Mouse (Mus musculus) heart, postnatal 10 days (tissue): ENCODE measurements around the gene Sgpp2. TPM values are rescaled to one million over a fixed set of nuclear protein-coding genes. Genes with fewer than 3 reads are reported as not detected.

Experiments used
- DNase-seq, 2 experiments: peaks; one replicate each; pipeline ENCODE4 v3.0.0; 2021
- intact Hi-C: fragments of 180-260 bp; cut with DNase I; formaldehyde crosslinking; loops from one replicate; pipeline ENCODE4 v1.15.1; 2025
- total RNA-seq, 2 experiments: library from RNA; stranded (reverse); gene quantifications; 2 replicates each; pipeline ENCODE4 v1.2.3; 2021

Sgpp2 gene
- total RNA-seq, 2 experiments from 2014 or later = not detected

DNA sequence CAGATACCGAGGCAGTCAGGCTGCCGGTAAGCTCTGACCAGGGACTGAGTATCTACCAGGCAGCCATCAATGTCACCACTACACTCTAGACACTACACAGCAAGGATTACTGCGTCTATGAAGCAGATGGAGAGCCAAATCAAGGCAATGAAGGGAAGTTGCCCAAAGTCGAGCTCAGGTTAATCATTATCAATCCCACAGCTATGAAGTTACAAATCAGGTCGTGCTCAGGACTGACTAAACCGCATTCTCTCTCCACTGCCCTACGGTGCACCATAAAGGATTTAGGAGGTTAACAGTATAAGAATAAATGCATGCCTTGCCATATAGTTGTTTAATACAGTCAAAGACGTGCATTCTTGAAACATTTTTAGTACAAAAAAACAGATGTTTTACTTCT, 136.1 kb downstream of the Sgpp2 start:
- intact Hi-C loops = no loop called here
- DNase-seq = no peak

DNA sequence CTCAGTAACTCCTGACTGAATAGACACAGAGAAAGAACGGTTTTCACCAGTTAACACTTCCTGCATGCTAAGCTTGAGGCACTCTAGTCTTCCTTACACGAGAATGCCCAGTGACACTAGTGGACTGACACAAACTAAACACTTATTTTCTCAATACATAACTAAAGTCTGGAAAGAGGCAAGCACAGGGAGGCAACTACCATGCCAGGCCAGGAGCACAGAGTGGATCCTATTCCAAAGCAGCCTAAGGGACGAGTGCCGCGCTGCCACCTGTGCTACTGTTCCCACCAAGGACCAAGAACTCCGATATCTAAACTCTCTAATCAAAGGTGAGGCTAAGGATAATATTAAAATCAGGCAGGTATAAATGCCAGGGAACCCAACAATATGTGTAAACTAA, 136.6 kb downstream of the Sgpp2 start:
- intact Hi-C loops = no loop called here
- DNase-seq = no peak

DNA sequence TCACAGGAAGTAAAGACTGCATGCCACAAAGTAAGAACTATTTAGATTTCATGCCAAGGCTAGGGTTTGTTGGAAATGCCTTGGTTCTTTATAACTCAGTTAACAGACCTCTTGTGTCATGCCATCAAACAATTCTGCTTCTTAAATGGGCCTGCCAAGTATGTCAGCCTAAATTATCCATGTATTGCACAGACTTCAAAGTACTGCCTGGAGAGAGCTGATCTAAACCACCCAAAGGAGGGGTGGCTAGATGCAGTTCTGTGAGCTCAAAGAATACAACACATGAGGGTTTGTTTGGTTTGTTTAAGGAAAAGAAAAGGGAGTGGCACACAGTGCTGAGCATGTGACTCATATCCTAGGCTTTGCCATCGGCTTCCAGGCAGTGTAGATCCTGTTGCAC, 137.9 kb downstream of the Sgpp2 start:
- no peak for DNase-seq

DNA sequence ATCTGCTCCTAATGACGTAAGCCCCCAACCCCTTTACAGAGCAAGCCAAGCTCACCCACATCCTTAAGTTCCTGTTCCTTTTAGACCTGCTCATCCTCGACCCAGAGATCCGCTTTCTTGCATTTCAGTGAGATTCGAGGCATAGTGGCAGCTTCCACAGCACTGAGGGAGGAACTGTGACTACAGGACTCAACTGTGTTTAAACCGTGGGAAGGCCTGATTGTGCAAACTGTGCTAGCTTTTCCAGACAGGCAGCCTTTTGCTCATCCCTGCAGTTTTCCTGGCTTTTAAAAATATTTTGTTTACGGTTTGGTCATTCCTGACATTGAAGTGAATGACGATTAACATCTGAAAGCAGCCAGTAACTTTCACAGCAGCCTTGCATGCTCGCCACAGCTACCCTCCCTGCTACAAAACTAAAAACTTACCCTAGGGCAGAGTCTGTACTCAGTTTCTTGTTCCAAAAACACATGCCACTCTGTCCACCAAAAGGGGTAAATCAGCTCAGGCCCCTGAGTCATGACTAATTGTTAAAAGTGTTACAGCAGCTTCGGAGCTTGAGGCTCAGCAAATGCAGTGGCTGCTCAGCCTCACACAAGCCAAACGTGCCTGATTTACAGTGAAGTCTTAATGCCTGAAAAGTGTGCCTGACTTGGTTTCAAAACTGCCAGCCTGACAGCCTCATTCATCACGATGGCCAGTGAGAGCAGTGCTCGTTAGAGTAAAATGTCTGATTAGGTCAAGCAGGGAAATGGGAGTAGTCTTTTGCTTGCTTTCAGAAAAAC, 141.1 kb downstream of the Sgpp2 start:
- intact Hi-C loops = no loop called here
- no peak for DNase-seq

More for the DNA sequence above, 137.9 kb downstream of the Sgpp2 start:
- intact Hi-C loops = no loop called here

DNA sequence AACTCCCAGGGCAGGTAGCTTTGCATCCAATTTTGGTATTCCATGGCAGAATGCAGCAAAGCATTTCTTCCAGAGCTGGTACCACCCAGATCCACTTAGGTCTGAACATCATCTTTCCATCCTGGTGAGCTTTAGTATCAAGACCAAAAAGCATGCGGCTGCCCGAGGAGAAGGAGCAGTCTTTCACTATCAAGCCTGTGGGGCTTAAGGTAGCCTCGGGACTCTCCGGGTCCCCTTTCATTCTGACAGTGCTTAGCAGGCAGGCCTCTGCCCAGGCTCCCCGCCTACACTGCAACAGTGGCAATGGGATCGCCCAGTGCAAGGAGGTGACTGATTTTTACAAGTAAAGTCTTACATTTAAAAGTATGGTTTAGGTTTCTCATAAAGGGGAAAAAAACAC, 142.4 kb downstream of the Sgpp2 start:
- intact Hi-C loops = no loop called here
- no peak for DNase-seq

DNA sequence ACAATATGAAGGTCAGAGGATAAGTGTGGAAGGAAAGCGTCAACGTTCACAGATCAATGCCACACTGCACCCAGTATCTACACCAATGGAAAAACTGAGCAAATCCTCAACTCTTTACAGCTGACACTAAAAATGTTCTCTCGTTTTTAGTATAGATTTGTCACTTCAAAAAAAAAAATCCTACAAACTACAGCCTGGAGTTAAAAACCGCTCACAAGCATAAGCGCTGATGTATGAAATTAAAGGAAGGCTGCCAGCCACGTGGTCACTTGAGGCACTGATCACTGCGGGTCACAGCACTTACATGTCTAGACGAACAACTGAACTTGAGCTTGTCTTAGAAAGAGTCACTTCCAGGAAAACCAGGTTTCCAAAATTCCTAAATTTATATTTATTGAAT, 143.7 kb downstream of the Sgpp2 start:
- intact Hi-C loops = no loop called here

DNA sequence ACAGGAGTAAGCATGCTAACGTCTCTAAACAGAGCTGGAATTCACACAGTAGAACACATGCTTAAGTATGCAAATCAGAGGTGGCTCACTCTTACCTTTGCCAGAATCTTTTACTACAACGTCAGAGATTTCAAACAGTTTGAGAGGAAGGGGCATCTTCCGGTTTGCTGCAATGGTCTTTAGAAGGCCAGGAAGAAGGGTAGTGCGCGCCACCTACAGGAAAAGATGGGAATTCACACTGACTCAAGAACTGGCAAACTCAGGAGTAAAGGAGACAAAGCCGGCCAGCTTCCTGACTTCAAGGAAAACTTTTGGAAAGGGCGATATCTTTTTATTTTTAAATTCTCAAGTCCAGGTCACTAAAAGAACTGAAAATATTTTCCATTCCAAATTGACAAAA, 144.5 kb downstream of the Sgpp2 start:
- intact Hi-C loops = no loop called here
- peak; percentile 26 to 46 for DNase-seq

More for the DNA sequence above, 143.7 kb downstream of the Sgpp2 start:
- DNase-seq = no peak

Other genes with a start within 250 kb of the Sgpp2 start
- gene Pax3, start 113.2 kb upstream of the Sgpp2 start, total RNA-seq = under 1 TPM in 1 of 2 experiments, not detected in 1; 0.15 TPM
- 10 to 100 TPM; 45.7 to 50.4 TPM for gene Farsb, start 178.6 kb downstream of the Sgpp2 start, total RNA-seq
- under 1 TPM; 0.24 to 0.50 TPM for gene Mogat1, start 200.6 kb downstream of the Sgpp2 start, total RNA-seq
- not detected for gene BC035947, start 201.8 kb downstream of the Sgpp2 start, total RNA-seq